Mouse (Mus musculus) granulocyte monocyte progenitor cell, adult 5-6 weeks (primary cell): Measurements from ENCODE around the gene Mex3b. TPM values are rescaled to one million over a fixed set of nuclear protein-coding genes. Genes with fewer than 3 reads are reported as not detected.
A peak's percentile ranks its signal among the peaks of the same experiment; 100 is the strongest.

Experiments
- ATAC-seq: replicated peaks from 2 replicates; pipeline ENCODE4 v1.8.0; 2016; ENCODE audit warnings: mild to moderate bottlenecking, moderate TSS enrichment, inconsistent platforms; ENCODE audit not compliant: poor library complexity, severe bottlenecking
- total RNA-seq, 2 experiments: library from RNA; stranded (forward) in 1 of 2; stranded (reverse) in 1 of 2; fragments of 200-712, 200-1000 nt in 1 of 2; fragments of >200 nt in 1 of 2; fragmentation: Nextera tagmentation in 1 of 2; gene quantifications; 2 replicates each; pipeline ENCODE4 v1.2.3; 2014 to 2017

The Mex3b gene
- total RNA-seq (2014; fragmentation: Nextera tagmentation) (2.0 and 2.4 TPM in 2 replicates), total RNA-seq (2017) (4.2 TPM in 2 replicates)

DNA sequence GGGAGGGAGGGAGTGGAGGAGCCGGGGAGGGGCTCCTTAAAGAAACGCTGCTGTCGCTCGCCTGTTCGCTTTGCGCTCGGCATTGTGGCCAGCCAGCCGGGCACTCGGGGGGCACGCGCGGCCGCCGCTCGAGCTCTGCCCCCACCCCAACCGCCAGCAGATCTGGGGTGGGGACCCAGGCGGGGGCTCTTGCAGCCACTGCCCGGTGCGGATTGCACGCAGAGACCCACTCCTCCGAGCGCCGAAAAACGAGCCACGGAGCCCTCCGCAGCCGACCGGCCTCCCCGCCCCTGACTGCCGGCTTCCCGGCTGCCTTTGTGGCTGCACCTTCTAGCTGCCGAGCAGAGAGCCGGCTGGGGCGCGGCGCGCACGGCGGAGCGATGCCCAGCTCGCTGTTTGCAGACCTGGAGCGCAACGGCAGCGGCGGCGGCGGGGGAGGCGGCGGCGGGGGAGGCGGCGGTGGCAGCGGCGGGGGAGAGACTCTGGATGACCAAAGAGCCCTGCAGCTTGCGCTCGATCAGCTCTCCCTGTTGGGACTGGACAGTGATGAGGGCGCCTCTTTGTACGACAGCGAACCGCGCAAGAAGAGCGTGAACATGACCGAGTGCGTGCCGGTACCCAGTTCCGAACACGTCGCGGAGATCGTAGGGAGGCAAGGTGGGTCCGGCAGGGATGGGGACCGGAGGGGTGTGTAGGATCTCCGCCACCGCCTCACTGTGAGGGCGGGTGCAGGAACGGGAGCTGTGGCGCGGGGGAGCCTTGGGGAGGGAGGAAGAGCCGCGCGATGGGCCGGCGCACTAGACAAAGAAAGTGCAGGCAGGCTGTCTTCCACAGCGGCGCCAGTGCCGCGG lies at the start of gene Mex3b:
Gene Mex3b, plus strand, starts transcription at position 63 of the 851 bp plus-strand sequence.
- ATAC-seq = no peak

GRCm38 (mm10) chr7:82819541-82819940 lies 47.6 kb upstream of the Mex3b start:
- no peak for ATAC-seq

GRCm38 (mm10) chr7:82820661-82821060 lies 46.5 kb upstream of the Mex3b start:
- peak; percentile 36; the same call in 1 of the 2 replicates for ATAC-seq

DNA sequence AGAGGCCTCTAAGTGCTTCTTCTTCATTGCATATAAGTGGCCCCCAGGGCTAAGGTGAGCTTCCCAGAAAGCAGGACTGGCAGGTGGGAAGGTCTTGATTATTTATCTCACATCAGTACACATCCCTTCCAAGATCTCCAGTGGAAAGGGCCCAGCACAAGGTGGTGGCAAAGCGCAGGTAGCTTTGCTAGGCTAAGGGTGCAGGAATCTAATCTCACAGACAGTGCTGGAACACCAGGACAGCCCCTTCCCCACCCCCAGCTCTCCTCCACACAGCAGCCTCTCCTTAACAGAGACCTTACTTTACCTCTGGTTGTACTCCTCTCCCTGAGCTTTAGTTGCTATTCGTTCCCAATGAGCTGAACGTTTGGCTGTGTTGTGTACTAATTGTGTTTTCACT lies 45.6 kb upstream of the Mex3b start:
- ATAC-seq = no peak

DNA sequence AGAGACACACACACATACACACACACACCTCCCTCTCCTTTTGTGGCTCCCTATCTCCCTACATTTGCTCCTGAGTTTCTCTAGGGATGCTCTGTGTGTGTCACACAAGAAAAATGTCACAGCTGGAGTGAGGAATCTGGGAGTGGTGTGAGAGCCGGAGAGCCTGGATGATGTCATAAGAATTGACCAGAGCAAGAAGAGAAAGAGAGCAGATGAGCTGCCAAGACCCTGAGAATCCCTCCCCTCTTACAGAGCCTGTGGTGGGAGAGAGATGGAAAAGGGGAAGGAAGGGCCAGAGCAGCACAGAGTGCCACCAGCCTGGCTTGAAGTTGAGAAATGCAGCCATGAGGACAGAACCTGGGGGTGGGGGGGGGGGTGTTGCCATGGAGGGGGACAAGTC lies 44.6 kb upstream of the Mex3b start:
- ATAC-seq = peak; percentile 99

DNA sequence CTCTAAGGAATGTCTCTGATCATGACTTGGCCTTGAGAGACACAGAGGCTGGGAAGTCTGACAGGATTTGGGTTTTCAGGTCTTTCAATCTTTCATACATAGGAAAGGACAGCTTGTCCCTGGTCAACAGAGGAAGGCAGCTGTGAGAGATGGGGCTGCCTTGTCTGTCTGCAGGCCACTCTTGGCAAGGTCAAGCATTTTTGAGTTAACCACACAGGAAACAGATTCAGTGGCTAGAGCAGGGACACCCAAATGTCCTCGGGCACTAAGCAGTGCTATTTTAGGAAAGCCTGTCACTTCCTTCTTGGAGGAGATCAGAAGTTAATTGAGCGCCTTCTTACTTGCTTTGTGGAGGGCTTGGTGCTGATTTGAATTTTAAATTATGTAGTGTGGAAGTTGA lies 38.9 kb upstream of the Mex3b start:
- ATAC-seq = peak; percentile 66

DNA sequence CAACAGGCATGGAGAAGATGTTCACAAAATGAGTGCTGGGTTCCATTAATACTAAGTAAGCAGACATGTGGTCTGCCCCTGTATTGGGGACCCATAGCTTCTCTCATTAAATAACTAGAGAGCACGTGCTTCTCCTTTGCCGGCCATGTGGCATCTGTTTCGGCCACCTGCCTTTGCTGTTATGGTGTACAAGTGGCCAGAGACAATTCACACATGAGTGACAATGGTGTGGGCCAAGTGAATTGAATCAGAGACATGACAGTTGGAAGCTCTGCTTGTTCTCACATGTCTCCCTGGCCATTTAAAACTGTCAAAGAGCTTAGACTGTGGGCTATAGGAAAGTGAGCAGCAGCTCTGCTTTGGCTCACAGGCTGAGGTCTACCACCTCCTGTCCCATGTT lies 37.6 kb upstream of the Mex3b start:
- no peak for ATAC-seq

GRCm38 (mm10) chr7:82834471-82834870 lies 32.7 kb upstream of the Mex3b start:
- peak; percentile 56 for ATAC-seq

DNA sequence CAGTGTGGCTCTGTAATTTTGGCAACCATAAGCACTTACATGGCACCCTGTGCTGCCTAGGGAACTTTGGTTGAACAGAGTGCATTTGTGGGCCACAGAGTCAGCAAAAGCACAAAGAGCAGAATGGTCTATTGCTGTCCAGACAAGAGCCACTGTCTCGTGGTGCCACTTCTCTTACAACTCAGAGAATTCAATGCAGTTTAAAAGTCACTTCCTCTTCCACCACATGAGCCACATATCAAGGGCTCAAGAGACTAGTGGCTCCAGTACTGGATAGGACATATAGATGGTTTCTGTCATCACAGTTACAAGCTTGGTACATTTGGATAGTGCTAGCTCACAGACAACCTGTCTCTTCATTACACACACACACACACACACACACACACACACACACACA lies 28.7 kb upstream of the Mex3b start:
- peak; percentile 40; the same call in 1 of the 2 replicates for ATAC-seq

- ATAC-seq = no peak
Measured at GRCm38 (mm10) chr7:82838965-82839675, 28.0 kb upstream of the Mex3b start.

GRCm38 (mm10) chr7:82842222-82842920 lies 24.8 kb upstream of the Mex3b start:
- ATAC-seq = peak; percentile 53

GRCm38 (mm10) chr7:82850756-82851155 lies 16.4 kb upstream of the Mex3b start:
- no peak for ATAC-seq

DNA sequence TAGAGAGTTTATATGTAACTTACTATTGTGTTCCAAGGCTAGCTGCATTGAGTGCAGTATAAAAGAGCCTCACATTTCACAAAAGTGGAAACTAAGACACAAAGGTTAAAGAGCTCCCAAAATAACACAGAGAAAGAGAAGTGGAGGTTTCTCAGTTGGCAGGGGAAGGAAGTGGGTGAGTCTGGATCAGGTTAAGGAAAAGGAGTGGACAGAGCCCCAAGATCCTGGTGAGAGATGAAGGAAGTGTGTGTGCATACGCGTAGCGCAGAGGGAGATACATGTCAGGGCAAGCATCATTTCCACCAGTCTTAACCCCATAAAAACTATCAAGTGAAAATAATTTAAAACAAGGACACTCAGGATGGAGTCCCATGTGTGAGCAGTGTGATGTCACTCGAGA lies 15.5 kb upstream of the Mex3b start:
- peak; percentile 59 for ATAC-seq

DNA sequence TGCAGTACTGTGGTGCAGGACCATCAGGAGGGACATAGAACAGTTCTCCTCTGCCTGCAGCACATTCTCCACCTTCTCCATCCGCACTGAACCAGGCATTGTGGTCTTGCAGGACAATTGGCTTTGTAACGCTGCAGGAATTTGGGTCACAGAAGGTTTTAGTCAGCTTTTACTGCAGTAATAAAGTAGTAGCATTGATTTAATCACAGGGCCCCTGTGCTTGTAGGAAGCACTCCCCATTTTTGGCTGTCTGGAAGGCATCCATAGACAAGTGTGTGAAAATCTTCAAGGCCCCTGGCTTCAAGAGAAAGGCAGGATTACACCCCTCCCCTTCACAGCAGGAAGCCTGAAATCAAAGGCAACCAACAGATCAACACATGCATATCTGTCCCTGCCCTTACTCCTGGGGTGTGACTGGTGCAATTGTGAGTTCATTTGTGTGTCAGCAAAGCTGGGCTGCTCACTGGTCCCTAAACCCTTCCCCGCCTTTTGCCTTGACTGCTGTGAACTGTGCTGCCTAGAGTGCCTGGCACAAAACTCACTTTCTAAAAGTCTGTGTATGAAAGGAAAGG lies 12.9 kb upstream of the Mex3b start:
- no peak for ATAC-seq

- peak; percentile 95 for ATAC-seq
Measured at GRCm38 (mm10) chr7:82858611-82859010, 8.5 kb upstream of the Mex3b start.

GRCm38 (mm10) chr7:82860626-82861025 lies 6.5 kb upstream of the Mex3b start:
- ATAC-seq = no peak

GRCm38 (mm10) chr7:82863341-82863740 lies 3.8 kb upstream of the Mex3b start:
- ATAC-seq = no peak

GRCm38 (mm10) chr7:82864260-82864990 lies 2.7 kb upstream of the Mex3b start:
- ATAC-seq = no peak

- ATAC-seq = no peak
Measured at GRCm38 (mm10) chr7:82864991-82865771, 2.0 kb upstream of the Mex3b start.
